Mouse (Mus musculus) neural tube, embryonic 12.5 days (tissue): Measurements from ENCODE around the gene Supt6. TPM values are rescaled to one million over a fixed set of nuclear protein-coding genes. Genes with fewer than 3 reads are reported as not detected.

ENCODE experiments used
- ATAC-seq: fragments of 200-750 bp; cut with Nextera tagmentation; 2 replicates; pipeline ENCODE4 v1.8.0; 2017; ENCODE audit warnings: low read depth, mild to moderate bottlenecking, moderate TSS enrichment, moderate library complexity; ENCODE audit not compliant: low FRiP score
- H3K27ac ChIP-seq: fragments of 300-500 bp; sonication (generic); 2 replicates; pipeline ENCODE4 v1.5.1; 2016
- H3K27me3 ChIP-seq: fragments of 300-500 bp; sonication (generic); replicated peaks from 2 replicates; pipeline ENCODE4 v1.6.1; 2016; ENCODE audit warnings: mild to moderate bottlenecking
- H3K36me3 ChIP-seq: fragments of 300-500 bp; sonication (generic); 2 replicates; pipeline ENCODE4 v1.6.1; 2016; ENCODE audit warnings: mild to moderate bottlenecking
- H3K4me1 ChIP-seq: fragments of 300-500 bp; sonication (generic); 2 replicates; pipeline ENCODE4 v1.6.1; 2016
- H3K4me2 ChIP-seq: fragments of 300-500 bp; sonication (generic); replicated peaks from 2 replicates; pipeline ENCODE4 v1.6.1; 2016; ENCODE audit warnings: mild to moderate bottlenecking
- H3K4me3 ChIP-seq: fragments of 300-500 bp; sonication (generic); 2 replicates; pipeline ENCODE4 v1.5.1; 2016
- H3K9ac ChIP-seq: fragments of 300-500 bp; sonication (generic); 2 replicates; pipeline ENCODE4 v1.6.1; 2016; ENCODE audit warnings: mild to moderate bottlenecking
- H3K9me3 ChIP-seq: fragments of 300-500 bp; sonication (generic); 2 replicates; pipeline ENCODE4 v1.6.1; 2016; ENCODE audit warnings: mild to moderate bottlenecking
- WGBS: fragments of 180-500 bp; shearing (Covaris S2); methylation state at CpG from one replicate; pipeline ENCODE4 v1.1.7; 2016; 5-methylcytosine and 5-hydroxymethylcytosine counted together
- polyA plus RNA-seq: library from polyadenylated mRNA; unstranded; fragments of >200 nt; fragmentation: Nextera tagmentation; extraction: Ambion mirVana; gene quantifications from 2 replicates; pipeline ENCODE4 v1.2.1, GENCODE M21; 2016

The Supt6 gene
- polyA plus RNA-seq, 1 experiment from 2014 or later: 40.5 TPM

DNA sequence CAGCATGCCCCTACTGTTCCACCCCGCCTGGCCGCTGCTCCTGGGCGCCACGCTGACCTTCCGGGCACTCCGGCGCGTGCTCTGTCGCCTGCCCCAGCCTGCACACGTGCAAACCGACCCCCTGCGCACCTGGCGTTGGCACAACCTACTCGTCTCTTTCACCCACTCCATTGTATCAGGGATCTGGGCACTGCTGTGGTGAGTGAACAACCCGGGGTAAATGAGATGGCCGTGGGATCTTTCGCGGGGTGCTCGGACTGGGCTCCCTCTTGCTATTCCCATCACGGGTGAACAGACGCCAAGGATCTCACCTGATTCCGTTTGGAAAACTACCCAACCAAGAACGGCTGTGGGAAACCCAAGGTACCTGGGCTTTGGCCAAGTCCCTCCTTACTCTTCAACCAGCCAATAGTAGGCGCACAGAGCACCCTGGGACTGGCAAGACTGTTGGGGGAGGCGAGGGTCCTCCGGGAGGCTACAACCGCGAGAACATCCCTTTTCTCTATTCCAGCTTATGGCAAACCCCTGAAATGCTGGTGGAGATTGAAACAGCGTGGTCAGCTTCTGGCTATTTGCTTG, 66.8 kb downstream of the Supt6 start:
- peak overlapping the region; percentile 85 for H3K27ac ChIP-seq
- H3K4me2 ChIP-seq: peak overlapping the region; percentile 91
- no peaks in the 10 kb centered on the region for H3K27me3 ChIP-seq
- 1% methylated on average over 29 of the region's 29 CpGs for WGBS
- H3K4me1 ChIP-seq: peaks cover 52% of the 10 kb centered on the region
- peak overlapping the region; percentile 54 for H3K4me3 ChIP-seq
- 0 out of 2 replicates have a peak, but pooled peaks have one; percentile 12 for ATAC-seq
- peaks cover 21% of the 10 kb centered on the region for H3K36me3 ChIP-seq
- H3K9me3 ChIP-seq: no peaks in the 10 kb centered on the region
- peak overlapping the region; percentile 72 for H3K9ac ChIP-seq

DNA sequence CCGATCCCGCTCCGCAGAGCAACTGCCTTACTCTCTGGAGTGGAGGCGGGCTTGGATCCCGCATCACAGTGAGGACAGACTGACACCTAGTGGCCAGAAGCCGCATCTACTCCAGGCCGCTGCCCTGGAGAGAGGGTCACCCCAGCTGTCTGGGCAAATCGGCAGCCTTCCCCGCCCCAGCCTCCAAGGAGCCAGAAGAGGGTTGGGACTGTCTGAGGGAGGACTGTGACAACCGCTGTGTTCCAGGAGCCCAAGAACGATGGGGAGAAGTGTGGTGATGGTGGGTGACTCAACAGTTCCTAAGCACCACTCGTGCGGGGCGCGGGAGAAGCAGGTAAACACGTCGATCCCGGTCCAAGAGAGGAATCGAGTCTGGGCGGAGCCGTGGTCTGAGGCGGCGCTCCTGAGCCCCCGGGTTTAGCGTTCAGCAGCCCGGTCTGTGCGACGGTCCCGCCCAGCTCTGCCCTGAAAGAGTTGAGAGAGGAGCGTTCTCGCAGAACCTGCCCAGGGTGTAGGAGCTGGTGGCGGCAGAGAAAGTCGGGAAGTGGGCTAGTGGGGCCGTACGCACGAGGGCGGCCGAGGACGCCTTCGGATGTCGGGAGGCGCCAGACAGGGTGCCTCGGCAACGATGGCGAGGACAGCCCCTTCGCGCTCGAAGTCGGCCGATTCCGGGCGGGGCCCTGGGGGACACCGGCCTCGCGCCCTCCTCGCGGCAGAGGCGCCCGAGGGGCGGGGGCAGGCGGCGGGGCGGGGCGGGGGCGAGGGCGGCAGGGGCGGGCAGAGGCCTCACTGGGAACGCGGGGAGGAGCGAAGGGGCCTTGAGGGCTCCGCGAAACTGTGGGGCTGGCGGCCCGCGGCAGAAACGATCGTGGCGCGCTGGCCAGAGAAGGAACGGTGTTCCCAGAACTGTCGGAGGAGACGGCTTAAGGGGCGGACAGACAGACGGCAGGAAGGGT, 67.6 kb downstream of the Supt6 start:
- peaks cover 52% of the 10 kb centered on the region for H3K4me1 ChIP-seq
- peak; percentile 86 for ATAC-seq
- 1% methylated on average over 78 of the region's 84 CpGs for WGBS

DNA sequence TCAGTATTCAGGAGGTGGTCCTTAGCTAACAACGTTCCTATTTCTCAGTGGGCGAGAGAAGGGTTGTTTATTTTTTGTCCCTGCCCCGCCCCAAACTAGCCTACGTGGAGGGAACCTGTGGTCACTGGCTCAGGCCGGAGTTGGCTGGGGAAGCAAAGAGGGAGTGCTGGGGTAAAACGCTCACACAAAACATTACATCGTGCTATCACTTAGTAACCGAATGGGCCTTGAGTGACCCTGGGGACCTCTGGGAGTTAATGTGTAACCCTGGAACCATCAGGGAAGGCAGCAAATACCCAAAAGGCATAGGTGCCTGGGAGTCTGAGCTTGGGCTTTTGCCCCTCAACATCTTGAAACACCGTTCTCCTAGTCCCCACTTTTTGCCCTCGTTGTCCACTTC, 68.3 kb downstream of the Supt6 start:
- H3K4me1 ChIP-seq: peaks cover 50% of the 10 kb centered on the region
- peaks cover 21% of the 10 kb centered on the region for H3K36me3 ChIP-seq
- peak overlapping the region; percentile 54 for H3K4me3 ChIP-seq
- ATAC-seq: no peak; the same call in 1 of the 2 replicates
- H3K9me3 ChIP-seq: no peaks in the 10 kb centered on the region
- H3K4me2 ChIP-seq: peak overlapping the region; percentile 91
- H3K9ac ChIP-seq: 0 out of 2 replicates have a peak overlapping the region, but pooled peaks have one; percentile 72
- 1% methylated on average over 10 of the region's 10 CpGs for WGBS
- no peaks in the 10 kb centered on the region for H3K27me3 ChIP-seq
- H3K27ac ChIP-seq: no peak overlapping the region

More for the DNA sequence above, 67.6 kb downstream of the Supt6 start:
- peak overlapping the region; percentile 91 for H3K4me2 ChIP-seq
- H3K36me3 ChIP-seq: peaks cover 21% of the 10 kb centered on the region
- H3K27me3 ChIP-seq: no peaks in the 10 kb centered on the region
- no peaks in the 10 kb centered on the region for H3K9me3 ChIP-seq
- peak overlapping the region; percentile 72 for H3K9ac ChIP-seq
- H3K27ac ChIP-seq: peak overlapping the region; percentile 85
- H3K4me3 ChIP-seq: peak overlapping the region; percentile 54

DNA sequence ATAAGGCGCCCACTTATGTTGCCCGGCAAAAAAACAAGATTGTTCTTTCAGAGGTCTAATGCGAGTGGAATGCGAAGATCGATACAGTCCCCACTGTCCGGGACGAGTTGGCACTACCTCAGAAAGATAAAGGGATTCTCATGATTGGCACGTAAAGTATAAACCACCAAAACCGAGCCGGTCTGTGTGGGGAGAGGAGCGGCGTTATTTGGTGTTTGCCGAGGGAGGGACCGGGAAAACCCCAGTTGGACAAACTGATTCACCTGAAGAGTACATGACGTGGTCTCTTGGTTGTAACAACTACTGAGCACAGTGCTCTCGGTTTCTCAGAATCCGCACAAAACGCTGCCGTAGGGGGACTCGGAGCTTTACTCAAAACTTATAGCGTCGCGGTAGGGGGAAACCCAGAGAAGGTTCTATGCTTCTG, 68.9 kb downstream of the Supt6 start:
- H3K9ac ChIP-seq: peak overlapping the region; percentile 44; the same call in 1 of the 2 replicates
- no peak for ATAC-seq
- H3K9me3 ChIP-seq: no peaks in the 10 kb centered on the region
- peak overlapping the region; percentile 54 for H3K4me3 ChIP-seq
- no peaks in the 10 kb centered on the region for H3K27me3 ChIP-seq
- H3K4me2 ChIP-seq: peak overlapping the region; percentile 91
- peaks cover 45% of the 10 kb centered on the region for H3K4me1 ChIP-seq
- under 1% methylated on average over 23 of the region's 23 CpGs for WGBS
- H3K36me3 ChIP-seq: peaks cover 21% of the 10 kb centered on the region
- H3K27ac ChIP-seq: no peak overlapping the region

DNA sequence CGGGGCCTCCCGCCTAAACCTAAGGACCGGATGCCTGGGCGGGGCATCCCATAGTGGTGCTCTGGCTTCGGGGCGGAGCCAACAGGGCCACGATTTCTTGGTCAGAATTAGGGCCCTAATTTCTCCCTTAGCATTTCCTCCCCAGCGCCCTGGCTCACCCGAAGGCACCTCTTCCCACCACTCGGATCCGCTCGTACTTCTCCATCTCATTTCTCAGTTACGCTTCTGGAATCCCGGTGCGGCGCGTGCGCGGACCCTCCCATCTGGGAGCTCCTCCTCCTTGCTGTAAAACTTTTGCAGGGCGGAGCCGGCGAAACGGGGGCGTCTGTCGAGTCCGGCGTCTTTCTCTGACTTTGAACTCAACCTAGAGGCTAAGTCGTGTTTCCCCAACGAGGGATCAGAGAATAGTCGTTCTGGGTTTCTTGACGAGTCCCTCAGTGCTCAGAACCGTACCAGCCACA, 69.4 kb downstream of the Supt6 start, which contains the start of the genes Nek8 and Tlcd1:
Gene Nek8, minus strand, starts transcription at position 274 of the 461 bp plus-strand sequence.
Gene Tlcd1, plus strand, starts transcription at position 310 of the 461 bp plus-strand sequence.
- no peaks in the 10 kb centered on the region for H3K9me3 ChIP-seq
- H3K36me3 ChIP-seq: peaks cover 20% of the 10 kb centered on the region
- H3K27ac ChIP-seq: no peak within 1 kb of the TSS
- peak within 1 kb of the TSS; percentile 54 for H3K4me3 ChIP-seq
- ATAC-seq: 0 out of 2 replicates have a peak, but pooled peaks have one; percentile 27
- peak within 1 kb of the TSS; percentile 91 for H3K4me2 ChIP-seq
- WGBS: under 1% methylated on average over 32 of the region's 32 CpGs
- peak within 1 kb of the TSS; percentile 72 for H3K9ac ChIP-seq
- peaks cover 43% of the 10 kb centered on the region for H3K4me1 ChIP-seq
- no peaks in the 10 kb centered on the region for H3K27me3 ChIP-seq

DNA sequence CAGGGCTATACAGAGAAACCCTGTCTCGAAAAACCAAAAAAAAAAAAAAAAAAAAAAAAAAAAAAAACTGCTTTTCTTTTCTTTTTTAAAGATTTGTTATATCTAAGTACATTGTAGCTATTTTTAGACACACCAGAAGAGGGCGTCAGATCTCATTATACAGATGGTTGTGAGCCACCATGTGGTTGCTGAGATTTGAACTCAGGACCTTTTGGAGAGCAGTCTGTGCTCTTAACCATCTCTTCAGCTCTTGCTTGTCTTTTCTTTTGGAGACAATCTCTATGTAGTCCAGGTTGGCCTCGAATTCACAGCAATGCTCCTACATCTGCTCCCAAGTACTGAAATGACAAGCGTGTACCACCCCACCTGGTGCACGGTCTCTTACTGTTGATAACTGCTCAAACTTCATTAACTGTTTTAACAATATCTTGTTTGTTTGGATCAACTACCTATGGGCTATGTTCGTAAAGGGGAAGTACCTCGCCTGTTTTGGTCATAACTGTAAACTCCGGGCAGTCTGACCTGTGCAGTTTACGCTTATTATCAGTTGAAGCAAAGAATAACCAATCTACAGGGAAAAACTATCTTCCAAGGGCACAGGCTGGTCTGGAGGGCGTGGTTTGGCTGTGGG, 69.9 kb downstream of the Supt6 start:
- Histone ChIP-seq H3K4me2 (peak overlapping the region; percentile 91), H3K9ac (peak overlapping the region; percentile 44), H3K27me3 (no peaks in the 10 kb centered on the region), H3K36me3 (peaks cover 15% of the 10 kb centered on the region), H3K27ac (no peak overlapping the region), H3K4me1 (peaks cover 43% of the 10 kb centered on the region), H3K4me3 (peak overlapping the region; percentile 54), H3K9me3 (no peaks in the 10 kb centered on the region)
- WGBS: 6% methylated on average over 9 of the region's 10 CpGs
- ATAC-seq: no peak

DNA sequence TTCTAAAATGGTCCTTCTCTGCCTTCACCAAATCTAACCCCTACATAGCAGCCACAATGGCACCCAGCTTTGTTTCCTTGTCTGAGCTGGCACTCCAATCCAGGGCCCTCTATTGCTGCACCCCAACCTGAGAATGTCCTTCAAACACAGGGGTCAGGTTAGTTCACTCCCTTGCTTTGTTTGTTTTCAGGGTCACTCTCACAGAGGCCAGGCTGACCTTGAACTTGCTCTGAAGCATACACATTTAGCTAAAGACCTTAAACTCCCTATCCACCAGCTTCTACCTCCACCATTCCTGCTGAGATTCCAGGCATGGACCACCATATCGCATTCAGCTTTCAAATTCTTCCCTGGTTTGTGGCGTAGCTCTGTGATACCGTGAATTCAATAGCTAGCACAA, 71.3 kb downstream of the Supt6 start:
- peaks cover 1% of the 10 kb centered on the region; the same call in 1 of the 2 replicates for H3K36me3 ChIP-seq
- H3K27me3 ChIP-seq: no peaks in the 10 kb centered on the region
- H3K4me2 ChIP-seq: no peak overlapping the region
- H3K4me3 ChIP-seq: no peak overlapping the region
- peaks cover 31% of the 10 kb centered on the region for H3K4me1 ChIP-seq
- ATAC-seq: no peak
- 91% methylated on average over 3 of the region's 3 CpGs for WGBS
- H3K9ac ChIP-seq: no peak overlapping the region
- H3K27ac ChIP-seq: no peak overlapping the region
- no peaks in the 10 kb centered on the region for H3K9me3 ChIP-seq

DNA sequence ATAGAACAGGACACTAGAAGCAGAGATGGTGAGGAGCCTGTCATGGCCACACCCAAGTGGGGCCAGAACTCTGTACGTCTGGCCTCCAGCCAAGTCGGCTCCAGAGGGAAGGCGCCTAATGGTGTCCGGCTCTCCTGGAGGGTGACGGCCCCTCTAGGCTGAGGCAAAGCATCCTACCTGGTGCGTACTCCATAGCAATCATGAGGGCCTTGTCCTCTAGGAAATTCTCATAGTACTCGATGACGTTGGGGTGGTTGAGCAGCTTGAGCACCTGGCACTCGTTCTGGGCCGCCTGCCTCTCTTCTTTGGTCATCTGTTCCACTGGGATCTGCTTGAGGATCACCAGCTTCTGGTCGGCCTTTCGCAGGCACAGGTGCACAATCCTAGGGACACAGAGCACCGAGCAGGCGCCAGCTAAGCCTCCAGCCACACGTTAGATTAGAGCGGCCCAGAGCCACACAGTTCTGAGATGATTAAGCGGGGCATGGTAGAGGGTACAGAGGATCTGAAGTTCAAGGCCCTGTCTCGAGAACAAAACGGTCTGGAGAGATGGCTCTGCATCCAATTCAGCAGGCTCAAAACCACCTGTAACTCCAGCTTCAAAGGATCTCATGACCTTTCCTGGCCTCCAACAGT, 72.9 kb downstream of the Supt6 start:
- H3K27ac ChIP-seq: no peak overlapping the region
- no peak for ATAC-seq
- H3K4me2 ChIP-seq: no peak overlapping the region
- no peak overlapping the region for H3K9ac ChIP-seq
- WGBS: 92% methylated on average over 19 of the region's 19 CpGs
- no peak overlapping the region for H3K4me3 ChIP-seq
- peaks cover 17% of the 10 kb centered on the region for H3K4me1 ChIP-seq
- H3K9me3 ChIP-seq: no peaks in the 10 kb centered on the region
- H3K27me3 ChIP-seq: no peaks in the 10 kb centered on the region
- H3K36me3 ChIP-seq: no peaks in the 10 kb centered on the region

DNA sequence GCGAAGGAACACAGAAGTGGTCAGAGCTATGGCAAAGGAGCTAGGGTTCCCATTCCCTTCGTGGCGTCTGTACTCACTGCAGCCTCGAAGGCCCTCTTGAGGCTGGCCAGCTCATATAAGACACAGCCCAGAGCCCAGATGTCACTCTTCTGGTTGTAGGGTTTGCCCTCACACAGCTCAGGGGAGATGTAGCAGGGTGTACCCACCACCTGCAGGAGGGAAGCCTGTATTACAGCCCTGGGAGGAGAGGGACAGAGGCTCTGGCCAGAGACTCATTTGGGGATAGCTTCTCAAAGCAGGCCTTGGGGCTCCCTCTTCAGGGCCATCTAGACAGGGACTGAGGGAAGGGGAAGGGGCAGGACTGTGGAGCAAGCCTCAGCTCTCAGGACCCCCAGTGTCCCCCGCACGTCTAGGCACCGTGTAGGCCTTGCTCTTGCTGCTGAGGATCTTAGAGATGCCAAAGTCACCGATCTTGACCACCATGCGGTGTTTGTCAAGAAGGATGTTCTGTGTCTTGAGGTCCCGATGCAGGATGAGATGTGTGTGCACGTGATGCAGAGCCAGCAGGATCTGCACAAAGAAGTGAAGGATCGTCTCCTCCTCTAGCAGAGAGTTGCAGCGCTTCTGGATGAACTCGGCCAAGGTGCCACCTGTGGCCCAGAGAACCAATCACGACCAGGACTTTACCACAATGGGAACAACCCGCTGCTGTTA, 73.6 kb downstream of the Supt6 start:
- 84% methylated on average over 16 of the region's 16 CpGs for WGBS
- Histone ChIP-seq H3K4me1 (peaks cover 10% of the 10 kb centered on the region), H3K27me3 (no peaks in the 10 kb centered on the region), H3K4me2 (no peak overlapping the region), H3K4me3 (no peak overlapping the region), H3K9ac (no peak overlapping the region), H3K9me3 (no peaks in the 10 kb centered on the region), H3K27ac (no peak overlapping the region), H3K36me3 (no peaks in the 10 kb centered on the region)
- ATAC-seq: no peak

DNA sequence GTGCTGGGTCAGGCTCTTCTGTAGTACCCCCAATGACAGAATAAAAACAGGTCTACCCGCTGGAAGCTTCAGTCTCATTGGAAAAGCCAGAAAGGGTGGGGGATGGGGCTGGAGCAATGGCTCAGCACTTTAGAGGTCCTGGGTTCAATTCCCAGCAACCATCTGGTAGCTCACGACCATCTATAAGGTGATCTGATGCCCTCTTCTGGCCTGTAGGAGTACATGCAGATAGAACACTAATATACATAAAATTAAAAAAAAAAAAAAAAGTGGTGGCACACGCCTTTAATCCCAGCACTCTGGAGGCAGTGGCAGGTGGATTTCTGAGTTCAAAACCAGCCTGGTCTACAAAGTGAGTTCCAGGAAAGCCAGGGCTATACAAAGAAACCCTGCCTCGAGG, 74.5 kb downstream of the Supt6 start:
- Histone ChIP-seq H3K4me2 (no peak overlapping the region), H3K9ac (no peak overlapping the region), H3K27me3 (no peaks in the 10 kb centered on the region), H3K4me1 (peaks cover 6% of the 10 kb centered on the region; the same call in 1 of the 2 replicates), H3K36me3 (no peaks in the 10 kb centered on the region), H3K27ac (no peak overlapping the region), H3K4me3 (no peak overlapping the region), H3K9me3 (no peaks in the 10 kb centered on the region)
- ATAC-seq: no peak
- 69% methylated on average over 4 of the region's 4 CpGs for WGBS

DNA sequence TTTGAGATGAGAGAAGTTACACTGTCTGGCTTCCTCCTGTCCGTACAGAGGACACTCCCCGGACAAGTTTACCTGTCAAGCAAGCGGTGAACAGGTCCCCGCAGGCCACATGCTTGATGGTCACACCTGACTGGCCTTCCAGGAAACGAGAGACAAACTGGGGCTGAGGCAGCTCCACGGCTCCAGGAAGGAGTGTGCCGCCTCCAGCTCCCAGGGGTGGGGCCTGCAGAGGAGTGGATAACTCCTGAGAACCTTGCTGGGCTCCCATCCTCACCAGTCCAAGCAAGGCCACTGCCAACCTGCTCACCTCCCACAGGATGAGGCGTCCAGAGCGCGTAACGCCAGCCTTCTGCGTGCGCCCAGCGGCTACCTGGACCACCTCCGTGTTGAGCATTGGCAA, 75.5 kb downstream of the Supt6 start:
- 95% methylated on average over 15 of the region's 15 CpGs for WGBS
- Histone ChIP-seq H3K9me3 (no peaks in the 10 kb centered on the region), H3K4me2 (no peak overlapping the region), H3K27ac (no peak overlapping the region), H3K4me1 (peaks cover 11% of the 10 kb centered on the region), H3K36me3 (no peaks in the 10 kb centered on the region), H3K27me3 (no peaks in the 10 kb centered on the region), H3K9ac (no peak overlapping the region), H3K4me3 (no peak overlapping the region)
- no peak for ATAC-seq
